Comparison of ENCODE assay signal across 9 mouse cellular contexts in genomic region chr11:49871914-49872313, GRCm38 (mm10). TPM values are rescaled to one million over a fixed set of nuclear protein-coding genes. Genes with fewer than 3 reads are reported as not detected.
DNase-seq lines count a peak whose midpoint lies in the region; ATAC-seq lines count a peak whose summit lies in the region.
"Had no signal": no experiment of that assay in that cellular context is flagged by ENCODE, and none has a peak within 500 bp of the region (broad histone marks: within the 10 kb centered on the region; RNA-seq: fewer than 3 reads in every experiment).

No protein-coding gene starts in this region.

- H3K4me2 ChIP-seq in liver, embryonic 12.5 days = no peak overlapping the region
- H3K4me2 ChIP-seq in neural tube, embryonic 11.5 days (ENCODE audit: low read depth) = no peak overlapping the region

- H3K36me3 ChIP-seq in hindbrain, embryonic 10.5 days = peaks cover 55% of the 10 kb centered on the region
- peaks cover 72% of the 10 kb centered on the region for H3K36me3 ChIP-seq in liver, embryonic 12.5 days
- no peaks in the 10 kb centered on the region; the same call in 1 of the 2 replicates for H3K36me3 ChIP-seq in neural tube, embryonic 11.5 days (ENCODE audit: control insufficient read depth, insufficient read depth, low read length)

- H3K9ac ChIP-seq in liver, embryonic 12.5 days = no peak overlapping the region
- H3K9ac ChIP-seq in neural tube, embryonic 11.5 days (ENCODE audit: low read length) = no peak overlapping the region

- H3K4me1 ChIP-seq in hindbrain, embryonic 10.5 days (replicated peaks) = no peaks in the 10 kb centered on the region
- H3K4me1 ChIP-seq in liver, embryonic 12.5 days = peaks cover 21% of the 10 kb centered on the region
- no peaks in the 10 kb centered on the region for H3K4me1 ChIP-seq in neural tube, embryonic 11.5 days (ENCODE audit: control insufficient read depth, insufficient read depth, low read length)

- H3K9me3 ChIP-seq in hindbrain, embryonic 10.5 days = no peaks in the 10 kb centered on the region
- H3K9me3 ChIP-seq in liver, embryonic 12.5 days (replicated peaks) = no peaks in the 10 kb centered on the region
- no peaks in the 10 kb centered on the region for H3K9me3 ChIP-seq in neural tube, embryonic 11.5 days (ENCODE audit: control insufficient read depth, low read length)

- no peak overlapping the region for H3K27ac ChIP-seq in hindbrain, embryonic 10.5 days
- H3K27ac ChIP-seq in liver, embryonic 12.5 days = peak overlapping the region; percentile 80
- H3K27ac ChIP-seq in neural tube, embryonic 11.5 days (ENCODE audit: low read depth, low read length) = no peak overlapping the region

- H3K4me3 ChIP-seq in hindbrain, embryonic 10.5 days = no peak overlapping the region
- no peak overlapping the region for H3K4me3 ChIP-seq in liver, embryonic 12.5 days
- H3K4me3 ChIP-seq in neural tube, embryonic 11.5 days (ENCODE audit: low read depth, low read length) = no peak overlapping the region
- H3K4me3 ChIP-seq: erythroblast, embryonic 14.5 days had no signal

- WGBS in hindbrain, embryonic 10.5 days = 63% methylated on average over 6 of the region's 6 CpGs
- 48% methylated on average over 6 of the region's 6 CpGs for WGBS in liver, embryonic 12.5 days (ENCODE audit: insufficient replicate concordance)
- WGBS in neural tube, embryonic 11.5 days = 60% methylated on average over 6 of the region's 6 CpGs

- no peak; the same call in 1 of the 2 replicates for ATAC-seq in liver, embryonic 12.5 days
- no peak for ATAC-seq in neural tube, embryonic 11.5 days (ENCODE audit: insufficient read depth, low FRiP score, low TSS enrichment)

- peak; percentile 41 for DNase-seq in layer of hippocampus, adult 11-12 months (ENCODE audit: low spot score)
- no peak for DNase-seq in layer of hippocampus, adult 9-11 months
- peak; percentile 63 for DNase-seq in R1 (ENCODE audit: low read depth, low spot score)
- peak; percentile 69 for DNase-seq in embryo, embryonic 11 days
- peak; percentile 50 for DNase-seq in hindbrain, embryonic 10.5 days (ENCODE audit: low spot score)
- DNase-seq in neural tube, embryonic 11.5 days (ENCODE audit: low spot score) = peak; percentile 56
- DNase-seq in frontal cortex, postnatal 10 days (ENCODE audit: low spot score in 2 of 2) = no peak

- H3K27me3 ChIP-seq in hindbrain, embryonic 10.5 days (ENCODE audit: insufficient read depth, poor library complexity, severe bottlenecking) = no peaks in the 10 kb centered on the region
- no peaks in the 10 kb centered on the region for H3K27me3 ChIP-seq in liver, embryonic 12.5 days (replicated peaks)
- H3K27me3 ChIP-seq in neural tube, embryonic 11.5 days (ENCODE audit: control insufficient read depth, insufficient read depth, low read length) = no peaks in the 10 kb centered on the region

RNA-seq across cellular contexts. Expression of gene Mapk9, which starts 25.4 kb away (rescaled TPM):
- 26.5 and 34.0 TPM in 2 replicates for polyA plus RNA-seq in hindbrain, embryonic 10.5 days (2016; fragmentation: Nextera tagmentation; extraction: Ambion mirVana)
- 34.6 and 38.2 TPM in 2 replicates for polyA plus RNA-seq in liver, embryonic 12.5 days (2016; fragmentation: Nextera tagmentation; extraction: Ambion mirVana)
- polyA plus RNA-seq in neural tube, embryonic 11.5 days (2014; fragmentation: Nextera tagmentation; extraction: Ambion mirVana) = 50.9 and 51.8 TPM in 2 replicates

RNA-seq across cellular contexts. Expression of gene Rasgef1c, which starts 29.7 kb away (rescaled TPM):
- 1.5 and 3.7 TPM in 2 replicates for polyA plus RNA-seq in hindbrain, embryonic 10.5 days (2016; fragmentation: Nextera tagmentation; extraction: Ambion mirVana)
- polyA plus RNA-seq in liver, embryonic 12.5 days (2016; fragmentation: Nextera tagmentation; extraction: Ambion mirVana) = not detected in 2 replicates
- 8.5 and 10.9 TPM in 2 replicates for polyA plus RNA-seq in neural tube, embryonic 11.5 days (2014; fragmentation: Nextera tagmentation; extraction: Ambion mirVana)
- polyA plus RNA-seq: erythroblast, embryonic 14.5 days had no signal

Comparison
In these comparisons a context has a peak if more than half of its experiments do, and no peak if none do; other contexts are left out.
1. DNase-seq: peak in layer of hippocampus, adult 11-12 months (single experiment), R1 (single experiment), embryo, embryonic 11 days (single experiment), hindbrain, embryonic 10.5 days (single experiment) and neural tube, embryonic 11.5 days (single experiment); none in layer of hippocampus, adult 9-11 months (single experiment) and frontal cortex, postnatal 10 days (0 of 2).